Mouse (Mus musculus): ENCODE measurements at regions not wholly inside any gene's neighbourhood (a gene's known extent, or its start where the extent isn't known, plus 50 kb on each side); places are given as distances from the start of the nearest gene placed in this dataset.

GRCm38 (mm10) chr14:62042305-62043116 lies 249.9 kb upstream of the Rnaseh2b start:
- TF ChIP-seq CTCF (IDR thresholded peaks at IDR 0.05; ENCODE audit: borderline replicate concordance, extremely low read depth, insufficient read depth, insufficient read length), result peak; percentile 62; the same call in 1 of the 2 replicates
- no peak for TF ChIP-seq POLR2A (IDR thresholded peaks at IDR 0.05; ENCODE audit: borderline replicate concordance, extremely low read depth, insufficient read depth, insufficient read length, poor library complexity, severe bottlenecking)

Measured in brain, embryonic 14.5 days (tissue).